Comparison of ENCODE assay signal across 20 mouse cellular contexts in genomic region chr2:45475996-45476395, GRCm38 (mm10).
DNase-seq lines count a peak whose midpoint lies in the region; ATAC-seq lines count a peak whose summit lies in the region.
"Had no signal": no experiment of that assay in that cellular context is flagged by ENCODE, and none has a peak within 500 bp of the region (broad histone marks: within the 10 kb centered on the region; RNA-seq: fewer than 3 reads in every experiment).

No protein-coding gene starts in this region.

- DNase-seq in 416B (ENCODE audit: low read depth) (peak; percentile 30), A20 (ENCODE audit: low read depth, low spot score) (peak; percentile 22)
- peak; percentile 24 for DNase-seq in splenic B cell, adult 2 months (ENCODE audit: low read depth, low spot score)
- no peak for DNase-seq in embryo, embryonic 9.5 days (ENCODE audit: extremely low spot score)
- DNase-seq: adrenal gland, adult 2 months; adrenal gland, postnatal 10 days; adrenal gland, postnatal 25 days; cerebellum, adult 11-12 months; cerebellum, adult 2 months; cerebellum, adult 9-10 months; cerebellum, postnatal 10 days; cerebellum, postnatal 25 days had no signal

- no peaks in the 10 kb centered on the region for H3K36me3 ChIP-seq in splenic B cell, adult 2 months (ENCODE audit: control insufficient read depth, insufficient read depth, low read length, poor library complexity, severe bottlenecking)
- H3K36me3 ChIP-seq: embryonic facial prominence, embryonic 13.5 days; embryonic facial prominence, embryonic 15.5 days; forebrain, embryonic 10.5 days; forebrain, embryonic 12.5 days; G1E had no signal

- no peaks in the 10 kb centered on the region for H3K27me3 ChIP-seq in splenic B cell, adult 2 months (ENCODE audit: control insufficient read depth, insufficient read depth, low read length, poor library complexity, severe bottlenecking)
- H3K27me3 ChIP-seq: embryonic facial prominence, embryonic 13.5 days; embryonic facial prominence, embryonic 15.5 days; forebrain, embryonic 12.5 days had no signal

- no peak for ATAC-seq in cerebellum, adult (ENCODE audit: insufficient number of reproducible peaks, low FRiP score, low TSS enrichment)
- ATAC-seq: forebrain, embryonic 14.5 days; forebrain, embryonic 16.5 days had no signal
